Mouse (Mus musculus) stomach, postnatal 0 days (tissue): ENCODE measurements around the gene Spem1. TPM values are rescaled to one million over a fixed set of nuclear protein-coding genes. Genes with fewer than 3 reads are reported as not detected.

Experiments used
- ATAC-seq: fragments of 200-750 bp; cut with Nextera tagmentation; 2 replicates; pipeline ENCODE4 v1.8.0; 2017; ENCODE audit not compliant: low FRiP score, low TSS enrichment
- DNase-seq: peaks from one replicate; pipeline ENCODE4 v3.0.0-alpha.2; 2016; ENCODE audit warnings: low spot score
- H3K27ac ChIP-seq: fragments of 300-500 bp; sonication (generic); replicated peaks from 2 replicates; pipeline ENCODE4 v1.5.1; 2014; ENCODE audit warnings: mild to moderate bottlenecking, control low read depth
- H3K27me3 ChIP-seq: fragments of 300-500 bp; sonication (generic); 2 replicates; pipeline ENCODE4 v1.6.1; 2014; ENCODE audit warnings: low read length; ENCODE audit not compliant: control insufficient read depth, insufficient read depth
- H3K36me3 ChIP-seq: fragments of 300-500 bp; sonication (generic); 2 replicates; pipeline ENCODE4 v1.6.1; 2014; ENCODE audit warnings: low read length, mixed read lengths; ENCODE audit not compliant: control insufficient read depth, insufficient read depth
- H3K4me1 ChIP-seq: fragments of 300-500 bp; sonication (generic); replicated peaks from 2 replicates; pipeline ENCODE4 v1.6.1; 2014; ENCODE audit warnings: antibody characterized with exemption; ENCODE audit not compliant: control insufficient read depth, insufficient read depth
- H3K4me2 ChIP-seq: fragments of 300-500 bp; sonication (generic); replicated peaks from 2 replicates; pipeline ENCODE4 v1.6.1; 2014; ENCODE audit warnings: low read depth, mild to moderate bottlenecking, control low read depth, moderate library complexity
- H3K4me3 ChIP-seq: fragments of 300-500 bp; sonication (generic); 2 replicates; pipeline ENCODE4 v1.5.1; 2014; ENCODE audit warnings: low read depth, low read length, control low read depth
- H3K9ac ChIP-seq: fragments of 300-500 bp; sonication (generic); 2 replicates; pipeline ENCODE4 v1.6.1; 2014; ENCODE audit warnings: mild to moderate bottlenecking, low read length, control low read depth, mixed read lengths
- H3K9me3 ChIP-seq: fragments of 300-500 bp; sonication (generic); 2 replicates; pipeline ENCODE4 v1.6.1; 2016; ENCODE audit warnings: low read length; ENCODE audit not compliant: control insufficient read depth
- CTCF ChIP-seq: IDR thresholded peaks from 2 replicates; pipeline ENCODE4 v1.5.1; 2016; ENCODE audit warnings: antibody characterized with exemption, low read depth, mild to moderate bottlenecking, moderate library complexity
- EP300 ChIP-seq: optimal IDR thresholded peaks from 2 replicates; pipeline ENCODE3; 2016; ENCODE audit warnings: antibody characterized with exemption
- WGBS: fragments of 180-500 bp; shearing (Covaris S2); extraction: QIAGEN DNeasy Blood & Tissue Kit; methylation state at CpG from one replicate; pipeline ENCODE4 v1.1.7; 2014; 5-methylcytosine and 5-hydroxymethylcytosine counted together
- polyA plus RNA-seq: library from polyadenylated mRNA; unstranded; fragments of >200 nt; fragmentation: Nextera tagmentation; extraction: Ambion mirVana; gene quantifications from 2 replicates; pipeline ENCODE4 v1.2.1, GENCODE M21; 2015

Spem1 gene
- polyA plus RNA-seq, 1 experiment from 2014 or later: not detected

GRCm38 (mm10) chr11:69800392-69801197, 21.4 kb downstream of the Spem1 start:
- Histone ChIP-seq H3K27me3 (no peaks in the 10 kb centered on the region), H3K36me3 (no peaks in the 10 kb centered on the region), H3K4me2 (peak overlapping the region; percentile 73), H3K9ac (peak overlapping the region; percentile 61), H3K4me1 (peaks cover 4% of the 10 kb centered on the region), H3K9me3 (no peaks in the 10 kb centered on the region), H3K4me3 (peak overlapping the region; percentile 44), H3K27ac (peak overlapping the region; percentile 24)
- ATAC-seq: peak; percentile 19
- 2% methylated on average over 36 of the region's 36 CpGs for WGBS
- TF ChIP-seq CTCF (no peak), EP300 (no peak)
- peak; percentile 87 for DNase-seq

GRCm38 (mm10) chr11:69800138-69800391, 21.9 kb downstream of the Spem1 start:
- DNase-seq (peak; percentile 31), ATAC-seq (no peak)
- Histone ChIP-seq H3K4me2 (peak overlapping the region; percentile 73), H3K36me3 (no peaks in the 10 kb centered on the region), H3K4me1 (peaks cover 4% of the 10 kb centered on the region), H3K27me3 (no peaks in the 10 kb centered on the region), H3K27ac (peak overlapping the region; percentile 24), H3K9me3 (no peaks in the 10 kb centered on the region), H3K4me3 (peak overlapping the region; percentile 44; the same call in 1 of the 2 replicates), H3K9ac (no peak overlapping the region)
- no peak for TF ChIP-seq CTCF
- no peak for TF ChIP-seq EP300
- 16% methylated on average over 11 of the region's 11 CpGs for WGBS

DNA sequence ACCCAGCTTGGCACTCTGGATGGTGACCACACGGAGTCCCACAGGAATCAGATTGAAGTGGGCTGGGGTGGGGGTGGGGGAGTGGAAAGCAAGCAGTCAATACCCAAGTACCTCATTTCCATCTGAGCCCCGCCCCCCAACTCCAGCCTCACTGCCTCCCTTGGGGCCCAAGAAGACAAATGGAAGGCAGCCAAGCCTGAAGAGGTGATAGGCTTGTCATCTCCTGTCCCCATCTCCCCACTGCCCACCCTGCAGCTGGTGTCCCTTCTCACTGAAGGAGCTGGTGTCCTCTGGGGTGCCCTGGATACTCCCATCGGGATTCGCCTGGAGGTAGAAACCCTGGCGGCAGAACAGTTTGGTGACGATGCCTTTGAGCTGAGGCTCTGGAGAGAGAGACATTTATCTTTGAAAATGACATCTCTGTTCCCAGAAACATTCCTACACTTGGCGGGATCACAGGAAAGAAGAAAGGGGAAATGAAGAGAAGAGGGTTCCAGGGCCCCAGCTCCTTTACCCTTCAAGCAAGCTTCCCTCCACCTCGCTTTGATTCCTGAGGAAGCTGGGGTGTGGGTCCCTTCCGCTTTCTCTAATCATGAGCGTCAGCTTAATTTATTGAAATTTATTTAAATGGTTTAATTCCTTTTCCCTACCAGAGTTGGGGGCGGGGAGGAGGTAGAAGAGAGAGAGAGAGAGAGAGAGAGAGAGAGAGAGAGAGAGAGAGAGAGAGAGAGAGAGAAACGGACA, 22.4 kb downstream of the Spem1 start:
- ATAC-seq (no peak), DNase-seq (no peak)
- Histone ChIP-seq H3K4me1 (peaks cover 4% of the 10 kb centered on the region), H3K4me3 (no peak overlapping the region), H3K9ac (no peak overlapping the region), H3K27me3 (no peaks in the 10 kb centered on the region), H3K27ac (no peak overlapping the region), H3K36me3 (no peaks in the 10 kb centered on the region), H3K9me3 (no peaks in the 10 kb centered on the region), H3K4me2 (0 out of 2 replicates have a peak overlapping the region, but pooled peaks have one; percentile 73)
- WGBS: 48% methylated on average over 12 of the region's 12 CpGs
- TF ChIP-seq CTCF (0 out of 2 replicates have a peak, but pooled peaks have one; percentile 8), EP300 (no peak)

GRCm38 (mm10) chr11:69797924-69798323, 24.1 kb downstream of the Spem1 start:
- peaks cover 4% of the 10 kb centered on the region for H3K4me1 ChIP-seq
- H3K27ac ChIP-seq: no peak overlapping the region
- H3K36me3 ChIP-seq: no peaks in the 10 kb centered on the region
- ATAC-seq: no peak
- 65% methylated on average over 7 of the region's 7 CpGs for WGBS
- no peaks in the 10 kb centered on the region for H3K9me3 ChIP-seq
- DNase-seq: no peak
- H3K4me3 ChIP-seq: no peak overlapping the region
- H3K27me3 ChIP-seq: no peaks in the 10 kb centered on the region
- H3K9ac ChIP-seq: no peak overlapping the region
- TF ChIP-seq EP300: no peak
- no peak for TF ChIP-seq CTCF
- no peak overlapping the region for H3K4me2 ChIP-seq

DNA sequence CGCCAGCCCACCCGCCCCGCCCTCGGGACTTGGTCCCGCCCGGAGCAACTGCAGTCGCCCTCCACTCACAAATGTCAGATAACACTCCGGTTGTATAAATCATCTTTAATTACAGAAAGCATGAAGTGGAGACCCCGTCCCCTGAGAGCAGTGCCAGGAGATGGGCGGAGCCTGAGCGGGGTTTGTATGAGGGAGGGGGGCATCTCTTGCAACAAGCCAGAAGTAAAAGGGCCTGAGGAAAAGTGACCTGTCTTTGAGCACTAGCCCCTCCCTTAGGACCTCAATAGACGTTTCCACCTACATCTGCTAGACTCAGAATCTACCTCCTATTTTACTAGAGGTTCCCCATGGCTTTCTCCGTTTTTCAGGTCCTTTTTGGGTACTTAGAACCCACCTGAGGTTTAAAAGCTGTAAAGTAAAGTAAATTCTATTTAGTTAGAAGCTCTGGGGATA, 26.0 kb downstream of the Spem1 start:
- H3K27me3 ChIP-seq: no peaks in the 10 kb centered on the region

More for the DNA sequence above, 26.0 kb downstream of the Spem1 start:
- TF ChIP-seq EP300: no peak
- no peak for TF ChIP-seq CTCF
- Histone ChIP-seq H3K4me3 (peak overlapping the region; percentile 51), H3K27ac (no peak overlapping the region), H3K4me1 (peaks cover under 1% of the 10 kb centered on the region; the same call in 1 of the 2 replicates), H3K9ac (peak overlapping the region; percentile 61; the same call in 1 of the 2 replicates), H3K9me3 (no peaks in the 10 kb centered on the region), H3K36me3 (no peaks in the 10 kb centered on the region), H3K4me2 (peak overlapping the region; percentile 95)
- ATAC-seq (no peak), DNase-seq (no peak)
- WGBS: 4% methylated on average over 13 of the region's 13 CpGs
